Mouse (Mus musculus): ENCODE measurements around the gene N4bp1.

N4bp1 gene

DNA sequence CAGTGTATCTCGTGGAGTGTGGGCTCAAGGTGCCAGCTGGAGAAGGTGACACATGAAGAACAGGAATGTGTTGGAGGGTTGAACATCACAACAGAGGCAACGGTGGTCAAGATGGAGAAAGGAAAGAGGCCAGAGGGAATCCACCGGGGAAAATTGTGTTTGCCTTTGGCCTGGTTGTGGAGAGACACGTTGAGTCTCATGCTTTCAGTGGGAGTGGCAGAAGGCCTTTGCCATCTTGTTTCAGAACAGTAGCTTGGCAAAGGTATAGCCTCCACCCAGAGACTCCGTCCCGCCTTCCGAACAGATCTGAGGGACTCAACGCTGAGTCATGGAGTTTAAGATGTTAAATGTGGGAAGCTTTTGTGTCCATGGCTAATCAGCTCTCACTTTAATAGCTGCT is 119.4 kb downstream of the N4bp1 start:
- no peak for DNase-seq (ENCODE audit: low read depth, low spot score)

- DNase-seq (ENCODE audit: low read depth, low spot score): no peak
Measured at GRCm38 (mm10) chr8:86765155-86765554, 119.9 kb downstream of the N4bp1 start.

DNA sequence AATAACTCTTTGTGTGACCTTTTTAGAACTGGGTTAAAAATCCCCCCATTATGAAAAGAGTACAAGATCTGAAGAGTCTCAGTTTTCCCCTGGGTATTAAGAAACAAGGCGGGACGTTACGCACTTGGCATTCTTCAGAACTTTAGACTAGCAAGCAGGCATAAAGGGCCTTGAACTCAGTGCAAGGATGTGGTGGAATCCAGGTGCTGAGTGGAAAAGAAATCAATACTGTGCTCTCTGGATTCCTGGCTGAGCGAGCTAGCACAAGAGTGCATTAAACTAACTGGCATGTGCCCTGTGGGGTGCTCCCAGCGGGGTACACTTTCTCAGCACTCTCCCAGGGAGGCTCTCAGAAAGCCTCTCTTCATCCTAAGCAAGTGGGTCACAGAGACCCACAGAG is 122.3 kb downstream of the N4bp1 start:
- DNase-seq (ENCODE audit: low read depth, low spot score): no peak

- DNase-seq (ENCODE audit: low read depth, low spot score): no peak
Measured at GRCm38 (mm10) chr8:86760746-86761145, 124.3 kb downstream of the N4bp1 start.

DNA sequence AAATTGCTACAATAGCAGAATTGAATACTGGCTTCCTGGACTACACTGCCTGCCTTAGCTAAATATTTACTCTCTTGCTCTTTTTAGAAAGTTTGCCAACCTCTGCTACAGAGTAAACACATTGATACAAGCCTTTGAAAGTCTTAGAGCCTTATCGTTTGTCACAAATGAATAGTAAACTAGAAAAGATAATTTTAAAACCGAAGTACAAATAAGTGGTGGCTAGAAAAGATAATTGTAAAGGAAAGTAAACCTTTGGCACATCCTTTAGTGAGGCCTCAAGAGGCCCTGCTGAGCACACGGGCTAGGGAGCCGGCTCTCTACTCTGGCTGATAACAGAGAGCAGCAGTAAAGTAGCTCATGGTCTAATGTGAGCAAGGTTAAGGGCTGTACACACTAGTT is 126.0 kb downstream of the N4bp1 start:
- no peak for DNase-seq (ENCODE audit: low read depth, low spot score)

- no peak for DNase-seq (ENCODE audit: low read depth, low spot score)
Measured at GRCm38 (mm10) chr8:86758651-86759050, 126.4 kb downstream of the N4bp1 start.

Data from embryo, embryonic 11.5 days (tissue).